Mouse (Mus musculus) liver, embryonic 11.5 days (tissue): ENCODE data around the gene Ppp4c. TPM values are rescaled to one million over a fixed set of nuclear protein-coding genes. Genes with fewer than 3 reads are reported as not detected.

Experiments
- ATAC-seq: fragments of 200-750 bp; cut with Nextera tagmentation; replicated peaks from 2 replicates; pipeline ENCODE4 v1.8.0; 2017; ENCODE audit warnings: moderate number of reproducible peaks, mild to moderate bottlenecking, moderate TSS enrichment, moderate library complexity; ENCODE audit not compliant: low FRiP score
- DNase-seq: peaks from one replicate; pipeline ENCODE4 v3.0.0-alpha.2; 2017; ENCODE audit warnings: low spot score
- H3K27ac ChIP-seq: fragments of 300-500 bp; sonication (generic); 2 replicates; pipeline ENCODE4 v1.5.1; 2014; ENCODE audit warnings: mild to moderate bottlenecking, low read depth, low read length, control low read depth
- H3K27me3 ChIP-seq: fragments of 300-500 bp; sonication (generic); replicated peaks from 2 replicates; pipeline ENCODE4 v1.6.1; 2014; ENCODE audit warnings: low read length, mixed read lengths; ENCODE audit not compliant: control insufficient read depth, insufficient read depth
- H3K36me3 ChIP-seq: fragments of 300-500 bp; sonication (generic); 2 replicates; pipeline ENCODE4 v1.6.1; 2014; ENCODE audit warnings: mild to moderate bottlenecking, low read length, moderate library complexity, mixed read lengths; ENCODE audit not compliant: control insufficient read depth, insufficient read depth
- H3K4me1 ChIP-seq: fragments of 300-500 bp; sonication (generic); replicated peaks from 2 replicates; pipeline ENCODE4 v1.6.1; 2014; ENCODE audit warnings: low read length, mixed read lengths; ENCODE audit not compliant: control insufficient read depth, insufficient read depth
- H3K4me2 ChIP-seq: fragments of 300-500 bp; sonication (generic); 2 replicates; pipeline ENCODE4 v1.6.1; 2014; ENCODE audit warnings: mild to moderate bottlenecking, control low read depth, moderate library complexity
- H3K4me3 ChIP-seq: fragments of 300-500 bp; sonication (generic); 2 replicates; pipeline ENCODE4 v1.5.1; 2014; ENCODE audit warnings: low read depth, low read length, control low read depth
- H3K9ac ChIP-seq: fragments of 300-500 bp; sonication (generic); 2 replicates; pipeline ENCODE4 v1.6.1; 2014; ENCODE audit warnings: low read depth, low read length, control low read depth
- H3K9me3 ChIP-seq: fragments of 300-500 bp; sonication (generic); 2 replicates; pipeline ENCODE4 v1.6.1; 2016; ENCODE audit warnings: low read length, inconsistent platforms, mixed read lengths; ENCODE audit not compliant: control insufficient read depth
- WGBS: fragments of 180-500 bp; shearing (Covaris S2); extraction: QIAGEN DNeasy Blood & Tissue Kit; methylation state at CpG from one replicate; pipeline ENCODE4 v1.1.7; 2014; 5-methylcytosine and 5-hydroxymethylcytosine counted together
- polyA plus RNA-seq: library from polyadenylated mRNA; unstranded; fragments of >200 nt; fragmentation: Nextera tagmentation; extraction: Ambion mirVana; gene quantifications from 2 replicates; pipeline ENCODE4 v1.2.1, GENCODE M21; 2014

The Ppp4c gene
- polyA plus RNA-seq, 1 experiment from 2014 or later, result 266 TPM

DNA sequence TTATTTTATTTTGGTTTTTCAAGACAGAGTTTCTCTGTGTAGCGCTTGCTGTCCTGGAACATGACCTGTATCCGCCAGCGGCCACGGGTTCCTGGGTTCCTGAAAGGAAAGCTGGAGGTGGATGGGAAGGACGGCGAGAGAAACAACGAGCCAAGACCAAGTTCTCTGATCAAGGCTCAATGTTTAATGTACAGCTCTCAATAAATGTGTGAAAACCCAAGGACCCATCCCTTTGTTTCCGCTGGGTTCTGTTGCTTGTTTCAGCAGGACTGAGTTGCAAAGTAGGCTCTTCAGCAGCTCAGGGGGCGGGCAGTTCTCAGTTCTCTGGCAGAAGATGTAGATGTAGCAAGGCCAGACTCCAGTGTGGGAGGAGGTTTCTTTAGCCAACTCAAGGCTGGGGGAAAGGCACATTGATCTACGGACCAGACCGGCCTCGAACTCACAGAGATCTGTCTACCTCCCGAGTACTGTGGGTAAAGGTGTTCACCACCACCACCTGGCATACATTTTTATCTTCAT is 50.3 kb downstream of the Ppp4c start:
- Histone ChIP-seq H3K36me3 (no peaks in the 10 kb centered on the region), H3K4me1 (0 out of 2 replicates have a peak, but pooled peaks cover 2% of the 10 kb centered on the region), H3K9me3 (no peaks in the 10 kb centered on the region), H3K27me3 (no peaks in the 10 kb centered on the region), H3K4me3 (no peak overlapping the region), H3K4me2 (no peak overlapping the region), H3K27ac (no peak overlapping the region), H3K9ac (no peak overlapping the region)
- 89% methylated on average over 13 of the region's 13 CpGs for whole genome bisulfite sequencing
- DNase-seq (no peak), ATAC-seq (no peak)

GRCm38 (mm10) chr7:126741452-126741851 is 50.8 kb downstream of the Ppp4c start:
- Histone ChIP-seq H3K36me3 (no peaks in the 10 kb centered on the region), H3K4me1 (0 out of 2 replicates have a peak, but pooled peaks cover 1% of the 10 kb centered on the region), H3K4me3 (no peak overlapping the region), H3K4me2 (no peak overlapping the region), H3K9ac (no peak overlapping the region), H3K27ac (no peak overlapping the region), H3K27me3 (no peaks in the 10 kb centered on the region), H3K9me3 (no peaks in the 10 kb centered on the region)
- WGBS, result 83% methylated on average over 5 of the region's 5 CpGs
- DNase-seq (no peak), ATAC-seq (no peak)

DNA sequence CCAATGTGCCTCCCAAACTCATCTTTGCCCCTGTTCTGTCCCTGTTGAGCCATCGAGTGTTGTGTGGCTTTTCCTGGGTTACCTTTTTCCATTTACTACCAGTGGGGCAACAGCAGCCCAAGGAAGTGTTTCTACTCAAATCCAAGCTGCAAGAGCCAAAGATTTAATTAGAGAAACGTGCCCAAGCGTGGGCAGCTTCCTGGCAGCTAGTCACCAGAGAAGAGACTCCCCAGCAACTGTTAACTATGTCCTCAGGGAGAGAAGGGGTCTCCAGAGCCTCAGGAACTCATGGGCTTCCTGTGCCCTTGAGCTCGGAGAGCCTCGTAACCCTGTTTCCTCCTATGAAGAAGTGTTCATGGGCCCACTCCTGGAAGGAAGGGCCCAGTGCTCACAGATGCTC is 51.3 kb downstream of the Ppp4c start:
- DNase-seq (no peak), ATAC-seq (no peak)
- H3K4me2 ChIP-seq, result no peak overlapping the region
- H3K27ac ChIP-seq, result no peak overlapping the region
- 66% methylated on average over 5 of the region's 5 CpGs for WGBS
- no peak overlapping the region for H3K4me3 ChIP-seq
- H3K27me3 ChIP-seq, result no peaks in the 10 kb centered on the region
- H3K36me3 ChIP-seq, result no peaks in the 10 kb centered on the region
- no peaks in the 10 kb centered on the region for H3K4me1 ChIP-seq
- H3K9ac ChIP-seq, result no peak overlapping the region
- no peaks in the 10 kb centered on the region for H3K9me3 ChIP-seq

DNA sequence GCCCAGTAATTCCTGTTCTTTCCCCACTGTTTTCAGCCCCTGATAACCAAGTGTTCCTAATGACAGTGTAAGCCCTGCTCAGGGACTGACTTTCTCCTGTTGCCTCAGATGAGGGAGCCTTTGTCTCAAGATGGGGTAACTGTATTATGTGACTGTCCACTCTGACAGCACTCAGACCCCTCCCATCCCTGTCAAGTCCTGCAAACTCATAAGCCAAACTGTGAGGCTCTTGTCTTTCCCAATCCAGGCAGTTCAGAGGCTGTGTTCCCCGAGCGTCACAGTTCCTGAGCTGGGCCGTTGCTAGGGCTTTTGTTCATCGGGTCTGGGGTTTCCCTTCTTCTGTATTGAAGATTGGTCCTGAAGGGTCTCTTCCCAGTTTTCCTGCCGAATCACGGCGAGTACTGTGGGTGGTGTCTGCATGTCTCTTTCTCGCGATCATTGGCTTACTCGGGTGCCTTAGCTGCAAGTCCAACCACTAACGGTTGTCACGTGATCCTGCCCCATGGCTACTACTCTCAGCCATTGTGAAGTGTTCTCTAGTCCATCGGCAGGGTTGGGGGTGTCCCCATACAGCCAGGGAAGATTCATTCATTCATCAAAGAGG is 52.1 kb downstream of the Ppp4c start:
- Histone ChIP-seq H3K4me3 (no peak overlapping the region), H3K27me3 (no peaks in the 10 kb centered on the region), H3K9ac (no peak overlapping the region), H3K4me2 (no peak overlapping the region), H3K27ac (no peak overlapping the region), H3K4me1 (no peaks in the 10 kb centered on the region), H3K9me3 (no peaks in the 10 kb centered on the region), H3K36me3 (no peaks in the 10 kb centered on the region)
- 84% methylated on average over 13 of the region's 13 CpGs for WGBS
- no peak for ATAC-seq
- DNase-seq, result no peak

- Histone ChIP-seq H3K9ac (no peak overlapping the region), H3K4me3 (no peak overlapping the region), H3K9me3 (no peaks in the 10 kb centered on the region), H3K4me1 (no peaks in the 10 kb centered on the region), H3K4me2 (no peak overlapping the region), H3K36me3 (no peaks in the 10 kb centered on the region), H3K27me3 (no peaks in the 10 kb centered on the region), H3K27ac (no peak overlapping the region)
- ATAC-seq, result no peak
- WGBS, result 81% methylated on average over 17 of the region's 17 CpGs
- DNase-seq, result no peak
Measured at GRCm38 (mm10) chr7:126739551-126739950, 52.7 kb downstream of the Ppp4c start.

DNA sequence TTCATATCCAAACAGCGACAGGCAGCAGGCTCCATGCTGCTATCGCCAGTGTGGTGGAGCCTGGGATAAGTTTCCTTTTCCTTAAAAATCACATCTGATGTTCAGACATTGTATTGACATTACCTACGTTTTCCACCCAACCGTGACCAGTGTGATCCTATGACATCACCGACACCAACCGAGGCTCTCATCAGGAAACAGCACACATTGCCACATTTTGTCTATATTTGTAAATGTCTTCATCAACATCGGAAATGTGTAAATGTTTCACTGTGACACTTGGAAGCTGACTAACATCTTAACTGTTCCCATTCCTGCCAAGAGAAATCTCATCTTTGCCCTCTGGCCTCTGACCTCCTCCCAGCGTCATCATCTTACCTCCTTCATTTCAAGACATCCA is 56.2 kb downstream of the Ppp4c start:
- Histone ChIP-seq H3K4me1 (no peaks in the 10 kb centered on the region), H3K36me3 (no peaks in the 10 kb centered on the region), H3K4me3 (no peak overlapping the region), H3K9me3 (no peaks in the 10 kb centered on the region), H3K9ac (no peak overlapping the region), H3K27ac (no peak overlapping the region), H3K4me2 (no peak overlapping the region), H3K27me3 (no peaks in the 10 kb centered on the region)
- 80% methylated on average over 8 of the region's 8 CpGs for WGBS
- ATAC-seq (no peak), DNase-seq (no peak)

Other genes with a start within 250 kb of the Ppp4c start
- 195 and 201 TPM in 2 replicates for gene Eif3c, start 226.1 kb downstream of the Ppp4c start, polyA plus RNA-seq
- gene Apobr, start 207.6 kb downstream of the Ppp4c start, polyA plus RNA-seq, result 0.68 and 1.4 TPM in 2 replicates
- 19.7 and 25.2 TPM in 2 replicates for gene Cln3, start 206.7 kb downstream of the Ppp4c start, polyA plus RNA-seq
- gene Il27, start 197.6 kb downstream of the Ppp4c start, polyA plus RNA-seq, result not detected in 2 replicates
- gene Nupr1, start 161.6 kb downstream of the Ppp4c start, polyA plus RNA-seq, result 4.3 and 7.1 TPM in 2 replicates
- gene Sgf29, start 143.2 kb downstream of the Ppp4c start, polyA plus RNA-seq, result 53.7 and 64.5 TPM in 2 replicates
- gene Sult1a1, start 116.1 kb downstream of the Ppp4c start, polyA plus RNA-seq, result 0.14 and 0.44 TPM in 2 replicates
- gene Bola2, start 97.1 kb downstream of the Ppp4c start, polyA plus RNA-seq, result 210 and 217 TPM in 2 replicates
- 6.6 and 7.7 TPM in 2 replicates for gene Slx1b, start 96.7 kb downstream of the Ppp4c start, polyA plus RNA-seq
- gene Coro1a, start 84.7 kb downstream of the Ppp4c start, polyA plus RNA-seq, result 94.0 and 94.9 TPM in 2 replicates
- 34.0 and 39.3 TPM in 2 replicates for gene Mapk3, start 32.9 kb downstream of the Ppp4c start, polyA plus RNA-seq
- 0.87 and 0.96 TPM in 2 replicates for gene Gdpd3, start 26.2 kb downstream of the Ppp4c start, polyA plus RNA-seq
- 49.1 and 52.2 TPM in 2 replicates for gene Ypel3, start 15.5 kb downstream of the Ppp4c start, polyA plus RNA-seq
- gene Tbx6, start 11.0 kb downstream of the Ppp4c start, polyA plus RNA-seq, result 0.22 and 0.55 TPM in 2 replicates
- 0.21 TPM in 1 of 2 replicates, not detected in the other for gene Fam57b, start 5.2 kb upstream of the Ppp4c start, polyA plus RNA-seq
- not detected in 2 replicates for gene 4930451I11Rik, start 39.1 kb upstream of the Ppp4c start, polyA plus RNA-seq
- 0.52 and 1.6 TPM in 2 replicates for gene Doc2a, start 54.9 kb upstream of the Ppp4c start, polyA plus RNA-seq
- gene Hirip3, start 69.5 kb upstream of the Ppp4c start, polyA plus RNA-seq, result 17.3 and 24.6 TPM in 2 replicates
- gene Ino80e, start 69.9 kb upstream of the Ppp4c start, polyA plus RNA-seq, result 124 and 130 TPM in 2 replicates
- 23.0 and 24.0 TPM in 2 replicates for gene Taok2, start 92.2 kb upstream of the Ppp4c start, polyA plus RNA-seq
- 23.2 and 23.9 TPM in 2 replicates for gene Tmem219, start 130.4 kb upstream of the Ppp4c start, polyA plus RNA-seq
- 15.7 and 16.5 TPM in 2 replicates for gene Kctd13, start 136.4 kb upstream of the Ppp4c start, polyA plus RNA-seq
- gene Asphd1, start 157.1 kb upstream of the Ppp4c start, polyA plus RNA-seq, result not detected in 2 replicates
- 0.27 TPM in 2 replicates for gene Sez6l2, start 158.1 kb upstream of the Ppp4c start, polyA plus RNA-seq
- gene Cdipt, start 183.4 kb upstream of the Ppp4c start, polyA plus RNA-seq, result 72.2 and 74.4 TPM in 2 replicates
- gene Cdiptos, start 183.6 kb upstream of the Ppp4c start, polyA plus RNA-seq, result 0.67 and 1.0 TPM in 2 replicates
- gene Mvp, start 222.1 kb upstream of the Ppp4c start, polyA plus RNA-seq, result 8.3 and 9.4 TPM in 2 replicates
- 0.41 TPM in 1 of 2 replicates, not detected in the other for gene Pagr1b, start 224.0 kb upstream of the Ppp4c start, polyA plus RNA-seq
- gene Pagr1a, start 224.9 kb upstream of the Ppp4c start, polyA plus RNA-seq, result 45.6 and 75.0 TPM in 2 replicates
- 19.8 and 52.9 TPM in 2 replicates for gene Gm42742, start 228.6 kb upstream of the Ppp4c start, polyA plus RNA-seq
- 4.5 and 5.4 TPM in 2 replicates for gene Prrt2, start 228.7 kb upstream of the Ppp4c start, polyA plus RNA-seq
- gene Maz, start 234.5 kb upstream of the Ppp4c start, polyA plus RNA-seq, result 90.8 and 98.8 TPM in 2 replicates
- 152 and 170 TPM in 2 replicates for gene Kif22, start 250.0 kb upstream of the Ppp4c start, polyA plus RNA-seq